Mouse (Mus musculus) C2C12 (cell line): ENCODE data around the gene Kcnc1.

ENCODE experiments used
- CEBPB ChIP-seq: IDR thresholded peaks from one replicate; pipeline ENCODE4 v1.6.1; 2011; ENCODE audit warnings: low read depth, mild to moderate bottlenecking, control low read depth, moderate library complexity
- CTCF ChIP-seq: IDR thresholded peaks from one replicate; pipeline ENCODE4 v1.5.1; 2011; ENCODE audit not compliant: control insufficient read depth, insufficient read depth, insufficient read length
- MAX ChIP-seq: IDR thresholded peaks from one replicate; pipeline ENCODE4 v1.6.1; 2011; ENCODE audit warnings: mild to moderate bottlenecking, control low read depth
- MYOG ChIP-seq: IDR thresholded peaks from one replicate; pipeline ENCODE4 v1.6.1; 2011; ENCODE audit not compliant: control insufficient read depth, insufficient read length; ENCODE audit errors: extremely low read depth
- USF1 ChIP-seq: IDR thresholded peaks from one replicate; pipeline ENCODE4 v1.6.1; 2011; ENCODE audit warnings: low read depth, mild to moderate bottlenecking, control low read depth, moderate library complexity

DNA sequence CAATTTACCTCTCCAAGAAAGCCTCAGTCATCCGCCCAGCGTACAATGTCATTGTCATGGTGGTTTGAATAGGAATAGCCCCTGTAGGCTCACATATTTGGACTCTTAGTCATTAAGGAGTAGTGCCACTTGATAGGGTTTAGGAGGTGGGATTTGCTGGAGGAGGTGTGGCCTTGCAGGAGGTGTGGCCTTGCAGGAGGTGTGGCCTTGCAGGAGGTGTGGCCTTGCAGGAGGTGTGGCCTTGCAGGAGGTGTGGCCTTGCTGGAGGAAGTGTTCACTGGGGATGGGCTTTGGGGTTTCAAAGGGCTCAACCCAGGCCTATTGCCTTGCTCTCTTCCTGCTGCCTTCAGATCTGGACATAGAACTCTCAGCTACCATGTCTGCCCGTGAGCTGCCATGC is 81.2 kb downstream of the Kcnc1 start:
- TF ChIP-seq CTCF = no peak
- no peak for TF ChIP-seq CEBPB
- no peak for TF ChIP-seq USF1
- TF ChIP-seq MAX = no peak
- no peak for TF ChIP-seq MYOG
